Mouse (Mus musculus): Measurements from ENCODE around the gene Ankrd55.

GRCm38 (mm10) chr13:112409331-112409730 is 121.1 kb downstream of the Ankrd55 start:
- TF ChIP-seq CTCF (IDR thresholded peaks at IDR 0.05; ENCODE audit: control insufficient read depth, insufficient read depth, insufficient replicate concordance, low read depth, low read length) (no peak), POLR2A (IDR thresholded peaks at IDR 0.05; ENCODE audit: control insufficient read depth, low read depth, low read length) (no peak)

All from testis, adult 2 months (tissue).